Mouse (Mus musculus) left cerebral cortex, adult 2 months (tissue): Measurements from ENCODE around the gene Hgf. TPM values are rescaled to one million over a fixed set of nuclear protein-coding genes. Genes with fewer than 3 reads are reported as not detected.

Source experiments
- DNase-seq, 2 experiments: peaks; one replicate each; pipeline ENCODE4 v3.0.0; 2021 to 2022; ENCODE audit warnings: low spot score in 2 of 2, mixed read lengths in 1 of 2; ENCODE audit errors: extremely low spot score in 1 of 2
- H3K27ac ChIP-seq: fragments of 200-600 bp; 2 replicates; pipeline ENCODE4 v1.8.1; 2022
- H3K4me3 ChIP-seq: fragments of 200-600 bp; 2 replicates; pipeline ENCODE4 v1.8.1; 2022
- CTCF ChIP-seq: fragments of 200-600 bp; IDR thresholded peaks from 2 replicates; pipeline ENCODE4 v1.8.1; 2022; ENCODE audit warnings: antibody characterized with exemption, mild to moderate bottlenecking, moderate library complexity
- intact Hi-C: fragments of 180-260 bp; cut with DNase I; formaldehyde crosslinking; loops from one replicate; pipeline ENCODE4 v1.15.1; 2025
- total RNA-seq, 2 experiments: library from RNA; stranded (reverse); gene quantifications; 2 replicates each; pipeline ENCODE4 v1.2.3; 2021

The Hgf gene
- total RNA-seq, 2 experiments from 2014 or later = 7.2 to 8.5 TPM

- DNase-seq = no peak
- no peak for TF ChIP-seq CTCF
- intact Hi-C loops = no loop called here
- H3K27ac ChIP-seq = no peak overlapping the region
- no peak overlapping the region for H3K4me3 ChIP-seq
These were observed 44.7 kb downstream of the Hgf start for GRCm38 (mm10) chr5:16597996-16598395.

- no peak for TF ChIP-seq CTCF
- intact Hi-C loops = no loop called here
- DNase-seq = no peak
- Histone ChIP-seq H3K4me3 (no peak overlapping the region), H3K27ac (no peak overlapping the region)
These were observed 48.2 kb downstream of the Hgf start for GRCm38 (mm10) chr5:16601463-16601862.

GRCm38 (mm10) chr5:16632996-16633395, 79.7 kb downstream of the Hgf start:
- no peak overlapping the region for H3K27ac ChIP-seq
- TF ChIP-seq CTCF = no peak
- no peak overlapping the region for H3K4me3 ChIP-seq
- intact Hi-C loops = no loop called here
- no peak for DNase-seq

- no peak overlapping the region for H3K27ac ChIP-seq
- no peak overlapping the region for H3K4me3 ChIP-seq
- TF ChIP-seq CTCF = no peak
- intact Hi-C loops = no loop called here
- no peak for DNase-seq
These were observed 93.1 kb downstream of the Hgf start for GRCm38 (mm10) chr5:16646417-16646816.

GRCm38 (mm10) chr5:16647701-16648100, 94.4 kb downstream of the Hgf start:
- intact Hi-C loops = no loop called here
- DNase-seq = no peak
- no peak overlapping the region for H3K4me3 ChIP-seq
- H3K27ac ChIP-seq = no peak overlapping the region
- no peak for TF ChIP-seq CTCF

GRCm38 (mm10) chr5:16650240-16650639, 96.9 kb downstream of the Hgf start:
- TF ChIP-seq CTCF = no peak
- DNase-seq = no peak
- intact Hi-C loops = no loop called here

GRCm38 (mm10) chr5:16654022-16654421, 100.7 kb downstream of the Hgf start:
- intact Hi-C loops = no loop called here
- Histone ChIP-seq H3K27ac (no peak overlapping the region), H3K4me3 (no peak overlapping the region)
- TF ChIP-seq CTCF = no peak
- DNase-seq = no peak

More at GRCm38 (mm10) chr5:16650240-16650639, 96.9 kb downstream of the Hgf start:
- Histone ChIP-seq H3K27ac (no peak overlapping the region), H3K4me3 (no peak overlapping the region)

Other genes with a start within 250 kb of the Hgf start
- gene Gm28710, start 238.3 kb downstream of the Hgf start, total RNA-seq = not detected